Mouse (Mus musculus): ENCODE results near the gene Smok2b.
"Not testable (repeated sequence)": the region's sequence is repeated elsewhere in the genome, so short reads cannot be mapped to it uniquely, and the experiment has no call there.

- not testable (repeated sequence) for TF ChIP-seq CTCF (IDR thresholded peaks at IDR 0.05; ENCODE audit: extremely low read depth, insufficient read length, insufficient replicate concordance, low read depth, low read length); POLR2A (IDR thresholded peaks at IDR 0.05; ENCODE audit: low read depth, low read length)
These were observed 8.1 kb upstream of the Smok2b start for GRCm38 (mm10) chr17:13221921-13222320.
